Mouse (Mus musculus): ENCODE measurements around the gene Gls2.

DNA sequence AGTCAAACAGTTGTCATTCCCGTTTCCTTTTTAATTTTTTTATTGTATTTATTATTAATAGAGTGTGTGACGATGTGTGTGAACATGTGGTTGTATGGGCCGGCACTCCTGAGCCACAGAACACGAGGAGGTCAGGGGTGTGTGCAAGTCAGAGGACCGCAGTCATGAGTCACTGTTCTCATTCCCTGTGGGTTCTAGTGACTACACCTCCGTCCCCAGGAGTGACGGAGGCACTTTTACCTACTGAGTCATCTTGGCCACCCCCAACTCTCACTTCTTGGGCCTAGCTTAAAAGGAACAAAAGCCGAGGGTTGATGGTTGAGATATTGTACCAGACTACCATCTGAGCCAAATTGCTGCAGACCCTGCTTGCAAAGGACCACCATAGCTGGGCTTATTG, 62.1 kb downstream of the Gls2 start:
- no peak for TF ChIP-seq POLR2A (IDR thresholded peaks at IDR 0.05; ENCODE audit: insufficient read depth, low read length)
- no peak for TF ChIP-seq CTCF (IDR thresholded peaks at IDR 0.05; ENCODE audit: low read depth, low read length)

All from ES-Bruce4 (cell line).